Mouse (Mus musculus): ENCODE measurements at regions not wholly inside any gene's neighbourhood (a gene's known extent, or its start where the extent isn't known, plus 50 kb on each side); places are given as distances from the start of the nearest gene placed in this dataset.

DNA sequence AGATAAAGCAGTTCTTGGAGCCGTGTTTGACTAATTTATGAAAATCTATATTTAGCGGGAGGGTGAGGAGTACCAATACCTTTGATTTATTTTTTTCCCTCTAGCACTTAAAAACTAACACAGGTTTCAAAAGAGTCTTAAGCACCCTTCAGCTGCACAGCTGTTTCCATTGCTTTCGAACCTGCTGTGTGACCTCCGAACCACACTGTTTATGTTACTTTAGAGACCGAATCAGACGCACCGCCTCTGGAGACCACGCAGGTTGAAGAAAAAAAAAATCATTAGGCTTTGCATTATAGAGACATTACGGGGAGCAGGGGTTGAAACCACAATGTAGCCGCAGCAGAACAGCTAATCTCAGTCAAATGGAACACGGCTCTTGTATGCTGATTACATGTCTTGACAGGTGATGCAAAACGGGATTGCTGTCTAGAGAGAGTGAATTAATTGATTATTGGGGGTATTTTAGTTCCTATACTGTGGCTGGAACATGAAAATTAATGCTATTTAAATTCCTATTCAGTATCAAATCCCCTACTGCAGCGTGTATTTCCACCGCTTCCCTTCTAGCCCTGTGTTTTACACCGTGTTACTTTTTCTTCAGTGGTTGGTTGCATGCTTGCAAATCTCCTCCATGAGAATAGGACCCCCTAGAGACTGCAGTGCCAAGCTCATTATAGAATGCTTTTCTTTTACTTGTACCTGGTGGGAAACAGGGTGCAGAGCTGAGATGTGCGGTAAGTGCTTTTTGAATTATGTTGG is 169.0 kb upstream of the C9orf72 start:
- DNase-seq (ENCODE audit: low spot score) (no peak), ATAC-seq (ENCODE audit: insufficient number of reproducible peaks, low FRiP score, low TSS enrichment, low read depth) (no peak)
- H3K4me2 ChIP-seq (ENCODE audit: low read depth, severe bottlenecking) = no peak overlapping the region
- no peak overlapping the region for H3K9ac ChIP-seq (ENCODE audit: low read length)
- no peaks in the 10 kb centered on the region for H3K4me1 ChIP-seq (ENCODE audit: control insufficient read depth, insufficient read depth, low read length)
- no peak overlapping the region for H3K27ac ChIP-seq (replicated peaks; ENCODE audit: low read depth, low read length)
- no peaks in the 10 kb centered on the region for H3K27me3 ChIP-seq (ENCODE audit: control insufficient read depth, insufficient read depth, low read length)
- WGBS = 53% methylated on average over 16 of the region's 16 CpGs
- H3K36me3 ChIP-seq (ENCODE audit: control insufficient read depth, insufficient read depth, low read length) = no peaks in the 10 kb centered on the region
- no peaks in the 10 kb centered on the region for H3K9me3 ChIP-seq (ENCODE audit: control insufficient read depth, low read length)
- no peak overlapping the region for H3K4me3 ChIP-seq (ENCODE audit: low read depth, low read length)

DNA sequence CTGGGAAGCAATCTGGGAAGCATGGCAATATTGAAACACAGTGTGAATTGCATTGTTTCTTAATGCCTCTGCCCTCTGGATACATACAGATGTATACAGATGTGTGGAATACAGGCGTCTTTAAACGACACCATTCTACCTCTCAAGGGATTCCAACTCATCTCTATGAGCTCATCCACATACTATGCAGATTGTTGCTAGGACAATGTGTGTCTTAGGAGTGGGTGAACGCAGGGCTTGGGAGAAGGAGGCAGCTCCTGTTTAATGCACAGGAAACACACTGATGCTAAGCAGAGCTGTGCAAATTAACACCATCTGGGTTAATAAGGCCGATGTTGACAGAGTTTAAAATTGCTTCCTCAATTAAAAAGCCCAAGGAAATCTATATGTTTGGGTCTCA is 149.8 kb upstream of the C9orf72 start:
- H3K27ac ChIP-seq (replicated peaks; ENCODE audit: low read depth, low read length) = 0 out of 2 replicates have a peak overlapping the region, but pooled peaks have one; percentile 36
- no peak overlapping the region for H3K4me3 ChIP-seq (ENCODE audit: low read depth, low read length)
- no peaks in the 10 kb centered on the region for H3K27me3 ChIP-seq (ENCODE audit: control insufficient read depth, insufficient read depth, low read length)
- no peak overlapping the region for H3K9ac ChIP-seq (ENCODE audit: low read length)
- H3K4me1 ChIP-seq (ENCODE audit: control insufficient read depth, insufficient read depth, low read length) = no peaks in the 10 kb centered on the region
- H3K9me3 ChIP-seq (ENCODE audit: control insufficient read depth, low read length) = peaks cover 3% of the 10 kb centered on the region; the same call in 1 of the 2 replicates
- 24% methylated on average over 4 of the region's 4 CpGs for WGBS
- ATAC-seq (ENCODE audit: insufficient number of reproducible peaks, low FRiP score, low TSS enrichment, low read depth) = peak; percentile 72; the same call in 1 of the 2 replicates
- H3K4me2 ChIP-seq (ENCODE audit: low read depth, severe bottlenecking) = no peak overlapping the region
- no peaks in the 10 kb centered on the region for H3K36me3 ChIP-seq (ENCODE audit: control insufficient read depth, insufficient read depth, low read length)
- DNase-seq (ENCODE audit: low spot score) = peak; percentile 48

GRCm38 (mm10) chr4:35373213-35373860 is 147.4 kb upstream of the C9orf72 start:
- no peak overlapping the region for H3K4me2 ChIP-seq (ENCODE audit: low read depth, severe bottlenecking)
- H3K9me3 ChIP-seq (ENCODE audit: control insufficient read depth, low read length) = peaks cover 3% of the 10 kb centered on the region; the same call in 1 of the 2 replicates
- ATAC-seq (ENCODE audit: insufficient number of reproducible peaks, low FRiP score, low TSS enrichment, low read depth) (no peak), DNase-seq (ENCODE audit: low spot score) (no peak)
- H3K4me3 ChIP-seq (ENCODE audit: low read depth, low read length) = no peak overlapping the region
- no peaks in the 10 kb centered on the region for H3K36me3 ChIP-seq (ENCODE audit: control insufficient read depth, insufficient read depth, low read length)
- H3K27me3 ChIP-seq (ENCODE audit: control insufficient read depth, insufficient read depth, low read length) = no peaks in the 10 kb centered on the region
- no peak overlapping the region for H3K9ac ChIP-seq (ENCODE audit: low read length)
- no peaks in the 10 kb centered on the region for H3K4me1 ChIP-seq (ENCODE audit: control insufficient read depth, insufficient read depth, low read length)
- no peak overlapping the region for H3K27ac ChIP-seq (replicated peaks; ENCODE audit: low read depth, low read length)
- WGBS = 48% methylated on average over 9 of the region's 9 CpGs

- WGBS = 36% methylated on average over 8 of the region's 8 CpGs
- ATAC-seq (ENCODE audit: insufficient number of reproducible peaks, low FRiP score, low TSS enrichment, low read depth) (peak; percentile 75; the same call in 1 of the 2 replicates), DNase-seq (ENCODE audit: low spot score) (peak; percentile 93)
- H3K4me1 ChIP-seq (ENCODE audit: control insufficient read depth, insufficient read depth, low read length) = no peaks in the 10 kb centered on the region
- no peak overlapping the region for H3K4me3 ChIP-seq (ENCODE audit: low read depth, low read length)
- no peak overlapping the region for H3K9ac ChIP-seq (ENCODE audit: low read length)
- H3K9me3 ChIP-seq (ENCODE audit: control insufficient read depth, low read length) = peaks cover 3% of the 10 kb centered on the region; the same call in 1 of the 2 replicates
- no peak overlapping the region for H3K4me2 ChIP-seq (ENCODE audit: low read depth, severe bottlenecking)
- no peak overlapping the region for H3K27ac ChIP-seq (replicated peaks; ENCODE audit: low read depth, low read length)
- no peaks in the 10 kb centered on the region for H3K36me3 ChIP-seq (ENCODE audit: control insufficient read depth, insufficient read depth, low read length)
- H3K27me3 ChIP-seq (ENCODE audit: control insufficient read depth, insufficient read depth, low read length) = no peaks in the 10 kb centered on the region
These were observed 146.7 kb upstream of the C9orf72 start for GRCm38 (mm10) chr4:35372528-35373212.

GRCm38 (mm10) chr4:35364161-35364560 is 138.2 kb upstream of the C9orf72 start:
- Histone ChIP-seq H3K27me3 (ENCODE audit: control insufficient read depth, insufficient read depth, low read length) (no peaks in the 10 kb centered on the region), H3K4me3 (ENCODE audit: low read depth, low read length) (no peak overlapping the region), H3K27ac (replicated peaks; ENCODE audit: low read depth, low read length) (no peak overlapping the region), H3K9me3 (ENCODE audit: control insufficient read depth, low read length) (no peaks in the 10 kb centered on the region), H3K4me1 (ENCODE audit: control insufficient read depth, insufficient read depth, low read length) (no peaks in the 10 kb centered on the region), H3K4me2 (ENCODE audit: low read depth, severe bottlenecking) (no peak overlapping the region), H3K36me3 (ENCODE audit: control insufficient read depth, insufficient read depth, low read length) (no peaks in the 10 kb centered on the region), H3K9ac (ENCODE audit: low read length) (no peak overlapping the region)
- DNase-seq (ENCODE audit: low spot score) (no peak), ATAC-seq (ENCODE audit: insufficient number of reproducible peaks, low FRiP score, low TSS enrichment, low read depth) (no peak)
- 83% methylated on average over 7 of the region's 7 CpGs for WGBS

DNA sequence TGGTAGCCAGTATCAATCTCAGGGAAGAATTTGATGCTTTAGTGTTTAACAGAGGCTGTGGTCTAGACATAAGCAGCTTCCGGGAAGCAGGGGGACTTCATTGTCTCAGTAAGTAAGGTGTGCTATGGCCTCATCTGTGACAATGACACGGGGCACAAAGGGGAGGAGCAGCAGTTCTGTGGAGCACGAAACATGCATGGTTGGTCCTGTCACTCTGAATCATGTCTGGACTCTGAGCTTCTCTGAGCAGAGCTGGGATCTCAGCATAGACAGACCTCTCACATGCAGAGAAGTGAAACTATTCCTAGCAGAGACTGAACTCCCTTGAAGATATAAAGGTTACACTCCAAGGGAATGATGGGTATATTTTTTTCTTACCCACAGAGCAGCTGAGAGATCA is 136.2 kb upstream of the C9orf72 start:
- Histone ChIP-seq H3K9me3 (ENCODE audit: control insufficient read depth, low read length) (no peaks in the 10 kb centered on the region), H3K9ac (ENCODE audit: low read length) (no peak overlapping the region), H3K27ac (replicated peaks; ENCODE audit: low read depth, low read length) (no peak overlapping the region), H3K27me3 (ENCODE audit: control insufficient read depth, insufficient read depth, low read length) (no peaks in the 10 kb centered on the region), H3K4me2 (ENCODE audit: low read depth, severe bottlenecking) (no peak overlapping the region), H3K4me3 (ENCODE audit: low read depth, low read length) (no peak overlapping the region), H3K4me1 (ENCODE audit: control insufficient read depth, insufficient read depth, low read length) (no peaks in the 10 kb centered on the region), H3K36me3 (ENCODE audit: control insufficient read depth, insufficient read depth, low read length) (no peaks in the 10 kb centered on the region)
- ATAC-seq (ENCODE audit: insufficient number of reproducible peaks, low FRiP score, low TSS enrichment, low read depth) = no peak
- WGBS = 89% methylated on average over 3 of the region's 3 CpGs
- no peak for DNase-seq (ENCODE audit: low spot score)

GRCm38 (mm10) chr4:35359376-35359775 is 133.4 kb upstream of the C9orf72 start:
- WGBS = 93% methylated on average over 3 of the region's 3 CpGs
- no peak overlapping the region for H3K4me3 ChIP-seq (ENCODE audit: low read depth, low read length)
- no peak overlapping the region for H3K9ac ChIP-seq (ENCODE audit: low read length)
- no peaks in the 10 kb centered on the region for H3K36me3 ChIP-seq (ENCODE audit: control insufficient read depth, insufficient read depth, low read length)
- ATAC-seq (ENCODE audit: insufficient number of reproducible peaks, low FRiP score, low TSS enrichment, low read depth) (no peak), DNase-seq (ENCODE audit: low spot score) (no peak)
- H3K9me3 ChIP-seq (ENCODE audit: control insufficient read depth, low read length) = no peaks in the 10 kb centered on the region
- H3K27ac ChIP-seq (replicated peaks; ENCODE audit: low read depth, low read length) = no peak overlapping the region
- H3K4me2 ChIP-seq (ENCODE audit: low read depth, severe bottlenecking) = no peak overlapping the region
- H3K27me3 ChIP-seq (ENCODE audit: control insufficient read depth, insufficient read depth, low read length) = no peaks in the 10 kb centered on the region
- no peaks in the 10 kb centered on the region for H3K4me1 ChIP-seq (ENCODE audit: control insufficient read depth, insufficient read depth, low read length)

- no peaks in the 10 kb centered on the region for H3K9me3 ChIP-seq (ENCODE audit: control insufficient read depth, low read length)
- no peak for ATAC-seq (ENCODE audit: insufficient number of reproducible peaks, low FRiP score, low TSS enrichment, low read depth)
- 91% methylated on average over 12 of the region's 12 CpGs for WGBS
These were observed 131.1 kb upstream of the C9orf72 start for GRCm38 (mm10) chr4:35356904-35357563.

More at GRCm38 (mm10) chr4:35356904-35357563, 131.1 kb upstream of the C9orf72 start:
- DNase-seq (ENCODE audit: low spot score) = no peak
- Histone ChIP-seq H3K36me3 (ENCODE audit: control insufficient read depth, insufficient read depth, low read length) (no peaks in the 10 kb centered on the region), H3K27me3 (ENCODE audit: control insufficient read depth, insufficient read depth, low read length) (no peaks in the 10 kb centered on the region), H3K9ac (ENCODE audit: low read length) (no peak overlapping the region), H3K4me2 (ENCODE audit: low read depth, severe bottlenecking) (no peak overlapping the region), H3K27ac (replicated peaks; ENCODE audit: low read depth, low read length) (no peak overlapping the region), H3K4me1 (ENCODE audit: control insufficient read depth, insufficient read depth, low read length) (no peaks in the 10 kb centered on the region), H3K4me3 (ENCODE audit: low read depth, low read length) (no peak overlapping the region)

All from limb, embryonic 11.5 days (tissue).